Mouse (Mus musculus) forebrain, embryonic 16.5 days (tissue): ENCODE measurements at regions not wholly inside any gene's neighbourhood (a gene's known extent, or its start where the extent isn't known, plus 50 kb on each side); places are given as distances from the start of the nearest gene placed in this dataset.

Source experiments
- ATAC-seq: fragments of 200-750 bp; cut with Nextera tagmentation; 2 replicates; pipeline ENCODE4 v1.8.0; 2017; ENCODE audit warnings: mild to moderate bottlenecking, moderate library complexity
- H3K27ac ChIP-seq: fragments of 300-500 bp; sonication (generic); 2 replicates; pipeline ENCODE4 v1.5.1; 2014; ENCODE audit warnings: low read length, control low read depth
- H3K27me3 ChIP-seq: fragments of 300-500 bp; sonication (generic); replicated peaks from 2 replicates; pipeline ENCODE4 v1.6.1; 2014; ENCODE audit warnings: low read length; ENCODE audit not compliant: control insufficient read depth, insufficient read depth
- H3K36me3 ChIP-seq: fragments of 300-500 bp; sonication (generic); 2 replicates; pipeline ENCODE4 v1.6.1; 2014; ENCODE audit not compliant: control insufficient read depth, insufficient read depth
- H3K4me1 ChIP-seq: fragments of 300-500 bp; sonication (generic); replicated peaks from 2 replicates; pipeline ENCODE4 v1.6.1; 2014; ENCODE audit warnings: low read length; ENCODE audit not compliant: control insufficient read depth, insufficient read depth
- H3K4me2 ChIP-seq: fragments of 300-500 bp; sonication (generic); 2 replicates; pipeline ENCODE4 v1.6.1; 2014; ENCODE audit warnings: mild to moderate bottlenecking, low read length, control low read depth
- H3K4me3 ChIP-seq: fragments of 300-500 bp; sonication (generic); replicated peaks from 2 replicates; pipeline ENCODE4 v1.5.1; 2014; ENCODE audit warnings: mild to moderate bottlenecking, low read length, control low read depth
- H3K9ac ChIP-seq: fragments of 300-500 bp; sonication (generic); replicated peaks from 2 replicates; pipeline ENCODE4 v1.6.1; 2014; ENCODE audit warnings: low read depth, low read length, control low read depth
- H3K9me3 ChIP-seq: fragments of 300-500 bp; sonication (generic); 2 replicates; pipeline ENCODE4 v1.6.1; 2016; ENCODE audit warnings: low read length; ENCODE audit not compliant: control insufficient read depth
- WGBS: fragments of 180-500 bp; shearing (Covaris S2); extraction: QIAGEN DNeasy Blood & Tissue Kit; methylation state at CpG from one replicate; pipeline ENCODE4 v1.1.7; 2014; 5-methylcytosine and 5-hydroxymethylcytosine counted together

GRCm38 (mm10) chr15:69551012-69551411 lies 3050.3 kb upstream of the Lrrc6 start:
- 86% methylated on average over 1 of the region's 1 CpGs for WGBS
- Histone ChIP-seq H3K4me2 (no peak overlapping the region), H3K9me3 (no peaks in the 10 kb centered on the region), H3K27me3 (no peaks in the 10 kb centered on the region), H3K36me3 (no peaks in the 10 kb centered on the region), H3K9ac (no peak overlapping the region), H3K27ac (no peak overlapping the region), H3K4me1 (no peaks in the 10 kb centered on the region), H3K4me3 (no peak overlapping the region)
- no peak for ATAC-seq

- Histone ChIP-seq H3K9me3 (no peaks in the 10 kb centered on the region), H3K27ac (no peak overlapping the region), H3K4me1 (no peaks in the 10 kb centered on the region), H3K4me2 (no peak overlapping the region), H3K9ac (no peak overlapping the region), H3K27me3 (no peaks in the 10 kb centered on the region), H3K36me3 (no peaks in the 10 kb centered on the region), H3K4me3 (no peak overlapping the region)
- peak; percentile 83 for ATAC-seq
- WGBS = 18% methylated on average over 6 of the region's 6 CpGs
Measured at GRCm38 (mm10) chr15:69526441-69527094, 3025.9 kb upstream of the Lrrc6 start.

- Histone ChIP-seq H3K9me3 (no peaks in the 10 kb centered on the region), H3K27ac (no peak overlapping the region), H3K9ac (no peak overlapping the region), H3K36me3 (no peaks in the 10 kb centered on the region), H3K4me1 (no peaks in the 10 kb centered on the region), H3K27me3 (no peaks in the 10 kb centered on the region), H3K4me3 (no peak overlapping the region), H3K4me2 (no peak overlapping the region)
- ATAC-seq = peak; percentile 77
- WGBS = 22% methylated on average over 5 of the region's 5 CpGs
Measured at GRCm38 (mm10) chr15:69484421-69485074, 2983.8 kb upstream of the Lrrc6 start.

- Histone ChIP-seq H3K9ac (no peak overlapping the region), H3K4me1 (no peaks in the 10 kb centered on the region), H3K4me3 (no peak overlapping the region), H3K4me2 (no peak overlapping the region), H3K27ac (no peak overlapping the region), H3K9me3 (no peaks in the 10 kb centered on the region), H3K36me3 (no peaks in the 10 kb centered on the region), H3K27me3 (no peaks in the 10 kb centered on the region)
- 82% methylated on average over 2 of the region's 2 CpGs for WGBS
- no peak for ATAC-seq
Measured at GRCm38 (mm10) chr15:69483096-69483495, 2982.4 kb upstream of the Lrrc6 start.

GRCm38 (mm10) chr15:69481087-69481486 lies 2980.4 kb upstream of the Lrrc6 start:
- no peak overlapping the region for H3K4me3 ChIP-seq
- H3K4me1 ChIP-seq = no peaks in the 10 kb centered on the region
- no peak overlapping the region for H3K9ac ChIP-seq
- no peaks in the 10 kb centered on the region for H3K9me3 ChIP-seq
- WGBS = 62% methylated on average over 3 of the region's 3 CpGs
- H3K27me3 ChIP-seq = no peaks in the 10 kb centered on the region
- no peak overlapping the region for H3K27ac ChIP-seq
- no peaks in the 10 kb centered on the region for H3K36me3 ChIP-seq
- ATAC-seq = no peak
- H3K4me2 ChIP-seq = no peak overlapping the region

GRCm38 (mm10) chr15:69477050-69477449 lies 2976.3 kb upstream of the Lrrc6 start:
- ATAC-seq = no peak
- Histone ChIP-seq H3K27me3 (no peaks in the 10 kb centered on the region), H3K36me3 (no peaks in the 10 kb centered on the region), H3K4me3 (no peak overlapping the region), H3K9ac (no peak overlapping the region), H3K4me1 (no peaks in the 10 kb centered on the region), H3K9me3 (no peaks in the 10 kb centered on the region), H3K27ac (no peak overlapping the region), H3K4me2 (no peak overlapping the region)
- WGBS = 89% methylated on average over 3 of the region's 3 CpGs

- Histone ChIP-seq H3K9me3 (no peaks in the 10 kb centered on the region), H3K27me3 (no peaks in the 10 kb centered on the region), H3K4me2 (no peak overlapping the region), H3K27ac (no peak overlapping the region), H3K4me3 (no peak overlapping the region), H3K36me3 (no peaks in the 10 kb centered on the region), H3K9ac (no peak overlapping the region), H3K4me1 (no peaks in the 10 kb centered on the region)
- peak; percentile 77 for ATAC-seq
- WGBS = 80% methylated on average over 1 of the region's 1 CpGs
Measured at GRCm38 (mm10) chr15:69469566-69469965, 2968.9 kb upstream of the Lrrc6 start.

- H3K9ac ChIP-seq = no peak overlapping the region
- no peaks in the 10 kb centered on the region for H3K36me3 ChIP-seq
- H3K4me1 ChIP-seq = no peaks in the 10 kb centered on the region
- H3K27me3 ChIP-seq = no peaks in the 10 kb centered on the region
- no peak overlapping the region for H3K4me3 ChIP-seq
- WGBS = 89% methylated on average over 2 of the region's 2 CpGs
- no peak overlapping the region for H3K27ac ChIP-seq
- ATAC-seq = no peak
- no peak overlapping the region for H3K4me2 ChIP-seq
- H3K9me3 ChIP-seq = no peaks in the 10 kb centered on the region
Measured at GRCm38 (mm10) chr15:69460581-69461194, 2960.0 kb upstream of the Lrrc6 start.

- Histone ChIP-seq H3K4me3 (no peak overlapping the region), H3K36me3 (no peaks in the 10 kb centered on the region), H3K4me1 (no peaks in the 10 kb centered on the region), H3K27ac (no peak overlapping the region), H3K27me3 (no peaks in the 10 kb centered on the region), H3K9ac (no peak overlapping the region), H3K4me2 (no peak overlapping the region), H3K9me3 (no peaks in the 10 kb centered on the region)
- WGBS = 7% methylated on average over 4 of the region's 4 CpGs
- ATAC-seq = no peak
Measured at GRCm38 (mm10) chr15:69457473-69457872, 2956.8 kb upstream of the Lrrc6 start.
